Mouse (Mus musculus) adrenal gland, adult (tissue): Measurements from ENCODE around the gene Kctd12b.
"Not testable (repeated sequence)": the region's sequence is repeated elsewhere in the genome, so short reads cannot be mapped to it uniquely, and the experiment has no call there.

Experiments used
- DNase-seq, 2 experiments: peaks; one replicate each; pipeline ENCODE4 v3.0.0; 2022 to 2023; ENCODE audit warnings: low spot score in 1 of 2; ENCODE audit not compliant: inconsistent age in 2 of 2

Gene Kctd12b

DNA sequence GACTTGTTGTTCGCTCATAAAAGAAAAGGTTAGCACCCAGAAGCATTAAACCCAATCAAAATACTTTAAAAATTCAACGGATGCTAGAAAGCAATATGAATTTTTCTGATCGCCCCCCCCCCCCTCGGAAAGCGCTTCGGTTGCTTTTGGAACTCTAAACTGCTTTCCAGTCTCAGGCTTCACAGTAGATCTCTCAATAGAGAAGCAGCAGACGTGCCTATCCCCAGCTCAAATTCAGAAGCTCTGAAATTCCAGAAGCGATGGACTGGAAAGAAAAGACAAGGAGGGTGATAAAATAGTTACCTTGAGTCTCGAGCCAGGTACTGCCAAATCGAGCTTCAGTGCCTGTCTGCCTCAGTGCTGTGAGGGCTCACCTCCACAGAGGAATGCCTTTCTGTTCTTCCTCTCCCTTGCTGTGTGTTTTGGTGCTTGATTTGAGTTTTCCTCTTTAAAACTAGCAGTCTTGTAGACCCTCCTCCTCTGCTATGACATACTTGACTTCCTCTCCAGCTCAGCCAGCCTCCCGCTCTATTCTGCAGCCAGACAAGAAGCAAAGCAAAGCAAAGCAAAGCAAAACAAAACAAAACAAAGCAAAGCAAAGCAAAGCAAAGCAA, at the start of gene Kctd12b:
Gene Kctd12b, minus strand, starts transcription at position 610 of the 614 bp plus-strand sequence.
- DNase-seq, result peak; percentile 22 to 60

DNA sequence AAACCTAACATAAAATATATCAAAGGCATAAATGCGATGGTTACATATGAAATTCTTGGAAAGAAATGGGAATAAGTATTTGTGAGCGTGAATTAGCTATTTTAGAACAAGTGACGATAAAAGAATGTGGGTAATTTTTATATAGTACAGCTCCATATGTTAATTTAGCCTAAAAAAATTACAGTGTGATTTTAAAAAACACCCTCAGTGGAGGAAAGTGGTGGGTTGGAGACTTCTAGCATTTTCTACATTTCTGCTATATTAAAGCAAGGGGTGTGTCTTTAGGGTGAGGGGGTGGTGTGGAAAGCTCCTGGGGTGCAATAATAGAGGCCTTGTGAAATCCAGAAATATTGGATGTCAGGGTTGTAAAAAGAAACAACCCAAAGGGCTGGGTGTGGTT, 46.3 kb upstream of the Kctd12b start:
- DNase-seq, result no peak

DNA sequence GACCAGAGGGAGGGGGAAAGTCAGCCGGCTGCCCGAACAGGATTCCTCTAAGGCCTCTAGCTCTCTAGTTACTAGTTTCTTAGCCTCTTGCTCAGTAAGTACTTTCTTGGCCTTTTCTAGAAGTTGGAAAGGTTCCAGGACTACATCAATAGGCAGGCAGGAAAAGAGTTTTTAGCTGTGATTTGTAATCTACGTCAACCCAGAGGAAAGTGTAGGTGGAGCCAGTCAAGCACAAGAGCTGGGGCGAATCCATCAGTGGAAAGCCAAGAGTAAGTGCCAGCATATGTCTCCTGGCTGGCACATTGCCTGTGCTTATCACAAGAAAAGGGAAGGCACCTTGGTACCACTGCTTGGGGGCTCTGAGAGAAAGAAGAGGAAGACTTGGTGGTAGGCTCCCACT, 39.5 kb upstream of the Kctd12b start:
- peak in 1 of 2 experiments; percentile 54 for DNase-seq

DNA sequence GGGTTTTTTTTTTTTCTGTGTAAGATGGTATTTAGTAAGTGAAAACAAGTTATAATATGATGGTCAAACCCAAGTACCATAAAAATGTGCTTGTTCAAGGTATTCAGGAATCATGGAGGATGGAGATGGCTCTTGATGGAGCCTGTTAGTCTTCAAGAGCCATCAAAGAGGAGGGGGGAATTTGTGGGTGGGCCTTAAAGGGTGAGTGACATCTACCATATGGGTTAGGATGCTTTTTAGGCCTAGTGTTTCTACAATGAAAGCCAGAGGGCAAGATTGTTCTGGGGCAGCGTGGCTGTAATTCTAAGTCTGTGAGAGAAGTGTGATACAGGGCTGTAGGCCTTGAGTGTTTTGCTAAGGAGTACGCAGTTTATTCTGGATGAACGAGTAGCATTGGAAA, 28.2 kb upstream of the Kctd12b start:
- DNase-seq, result peak in 1 of 2 experiments; percentile 59

DNA sequence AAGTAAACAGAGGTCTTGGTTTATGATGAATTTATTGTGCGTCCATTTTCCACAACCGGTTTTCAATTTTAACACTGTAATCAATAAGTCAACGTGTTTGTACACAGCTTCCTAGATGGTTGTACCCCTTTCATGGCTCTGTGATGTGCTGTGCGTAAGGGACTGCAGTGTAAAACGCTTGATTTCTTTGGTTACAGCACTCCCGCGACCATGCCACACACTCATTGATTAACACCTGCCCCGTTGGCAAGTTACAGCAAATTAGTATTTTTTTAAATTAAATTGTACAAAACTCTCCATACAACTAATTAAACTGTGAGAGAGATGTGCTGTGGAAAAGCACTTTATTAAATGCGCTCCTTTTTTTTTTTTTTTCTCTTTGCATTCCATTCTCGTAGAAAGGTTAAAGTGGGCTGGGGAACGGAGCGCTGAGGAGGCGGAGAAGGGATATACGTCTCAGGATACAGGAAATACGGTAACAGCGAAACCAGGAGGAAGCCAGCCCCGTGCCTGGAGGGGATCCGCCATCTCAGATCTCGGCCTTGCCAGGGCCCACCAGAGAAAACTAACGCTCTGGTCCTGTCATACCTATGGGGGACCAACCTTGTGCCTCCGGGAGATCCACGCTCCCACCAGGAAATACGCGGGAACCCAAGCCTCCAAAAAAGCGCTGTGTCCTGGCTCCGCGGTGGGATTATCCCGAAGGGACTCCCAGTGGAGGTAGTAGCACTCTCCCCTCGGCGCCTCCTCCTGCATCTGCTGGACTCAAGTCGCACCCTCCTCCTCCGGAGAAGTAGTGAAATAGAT, 27.1 kb upstream of the Kctd12b start, which contains the start of gene Nbdy:
Gene Nbdy, plus strand, starts transcription at position 481 of the 807 bp plus-strand sequence.
- DNase-seq, result peak; percentile 67 to 89

DNA sequence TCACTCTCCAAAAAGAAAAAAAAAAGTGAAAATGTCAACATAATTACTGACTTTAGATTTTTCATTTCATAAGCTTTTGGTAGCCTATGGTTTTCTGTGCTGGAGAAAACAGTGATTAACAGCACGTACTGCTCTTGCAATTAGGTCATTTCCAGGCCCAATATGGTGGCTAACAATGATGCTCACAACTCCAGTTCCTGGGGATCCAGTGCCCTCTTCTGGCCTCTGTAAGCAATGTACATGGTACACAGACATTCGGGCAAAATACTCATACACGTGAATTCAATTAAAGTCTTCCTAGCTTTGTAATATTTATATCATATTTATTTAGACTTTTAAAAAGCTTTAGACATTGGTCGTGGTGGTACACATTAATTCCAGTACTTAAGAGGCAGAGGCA, 23.4 kb upstream of the Kctd12b start:
- DNase-seq, result peak in 1 of 2 experiments; percentile 39

DNA sequence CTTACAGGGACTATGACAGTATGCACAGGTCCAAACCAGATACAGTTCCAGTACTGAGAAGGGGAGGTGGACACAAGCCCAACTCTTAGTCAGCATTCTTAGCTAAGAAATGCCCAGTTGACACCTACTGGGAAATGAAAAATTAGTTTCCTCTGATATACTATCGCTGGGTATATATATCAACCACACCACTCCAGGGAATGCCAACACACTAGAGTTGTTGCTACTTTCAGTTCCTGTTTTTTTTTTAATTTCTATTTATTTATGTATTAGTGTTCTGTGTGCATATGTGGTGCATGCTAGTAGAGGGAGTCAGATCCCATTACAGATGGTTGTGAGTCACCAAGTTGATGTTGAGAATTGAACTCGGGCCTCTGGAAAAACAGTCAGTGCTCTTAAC, 20.5 kb upstream of the Kctd12b start:
- no peak for DNase-seq

DNA sequence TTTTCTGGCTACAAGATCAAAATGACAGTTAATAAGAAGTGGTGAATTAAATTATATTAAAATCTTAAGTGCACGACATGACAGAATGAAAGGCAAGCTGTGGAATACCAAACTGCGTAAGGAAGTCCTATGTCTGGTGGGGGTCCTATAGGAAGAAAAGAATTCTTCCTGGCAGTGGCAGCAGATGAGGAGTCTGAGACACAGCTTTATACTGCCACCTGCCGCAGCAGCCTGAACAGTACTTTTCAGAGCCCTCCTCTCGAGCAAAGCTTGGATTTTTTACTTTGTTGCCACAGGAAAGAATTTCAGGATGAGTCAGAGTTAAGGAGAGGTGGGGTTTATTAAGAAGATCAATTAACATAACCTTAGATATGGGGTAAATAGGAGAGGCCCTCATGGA, 11.5 kb upstream of the Kctd12b start:
- DNase-seq, result peak in 1 of 2 experiments; percentile 28

DNA sequence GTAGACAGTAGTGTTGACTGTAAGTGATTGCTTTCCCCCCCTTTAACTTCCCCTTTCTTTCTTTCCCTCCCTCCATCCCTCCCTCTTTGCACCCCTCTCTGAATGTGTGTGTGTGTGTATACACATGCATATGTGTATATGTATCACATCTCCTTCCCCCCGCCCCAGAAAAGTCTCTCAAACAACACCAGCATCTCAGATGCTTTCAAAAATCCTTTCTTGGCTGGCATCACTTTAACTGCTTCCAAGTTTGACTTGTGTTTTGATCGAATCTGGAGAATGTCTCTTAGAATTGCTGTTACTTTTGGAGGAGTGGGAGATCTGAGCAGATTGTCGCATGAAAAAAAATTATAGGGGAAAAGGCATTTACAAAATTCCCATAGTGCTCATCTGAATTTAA, 4.3 kb upstream of the Kctd12b start:
- DNase-seq, result no peak

DNA sequence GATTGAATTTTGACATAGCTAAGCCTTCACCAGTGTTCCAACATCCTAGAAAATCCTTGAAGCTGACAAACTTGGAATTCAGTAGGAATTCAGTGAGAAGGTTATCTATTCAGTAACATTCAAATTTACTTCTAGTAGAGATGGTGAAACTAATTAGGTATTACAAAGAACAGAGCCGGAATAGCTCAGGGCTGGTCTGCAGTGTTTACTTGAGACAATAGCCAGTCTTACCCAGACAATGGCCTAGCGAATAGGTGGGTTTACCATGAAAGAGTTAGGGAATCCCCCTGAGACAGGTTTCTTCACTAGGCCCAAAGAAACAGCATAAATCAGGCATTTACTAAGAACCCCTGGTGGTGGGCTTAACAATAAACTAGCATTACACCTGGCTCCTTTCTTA, 28.0 kb downstream of the Kctd12b start:
- not testable (repeated sequence) for DNase-seq

DNA sequence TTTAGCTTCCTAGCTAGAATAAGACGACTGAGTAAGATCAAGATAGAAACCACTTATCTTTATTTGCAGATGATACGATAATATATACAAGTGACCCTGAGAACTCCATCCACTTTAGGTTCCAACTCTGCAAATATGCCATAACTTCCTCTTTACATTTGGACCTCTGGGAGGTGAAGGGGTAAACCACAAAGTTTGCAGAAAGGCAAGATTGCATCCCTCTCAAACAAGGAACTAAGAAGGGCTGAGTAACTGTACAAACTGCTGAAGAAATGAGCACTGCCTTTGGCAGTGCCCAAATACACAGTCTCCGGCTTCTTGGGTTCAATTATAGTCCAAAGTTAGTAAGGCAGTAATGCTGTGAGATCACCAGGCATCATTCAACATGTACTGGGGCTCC, 31.3 kb downstream of the Kctd12b start:
- no peak for DNase-seq

DNA sequence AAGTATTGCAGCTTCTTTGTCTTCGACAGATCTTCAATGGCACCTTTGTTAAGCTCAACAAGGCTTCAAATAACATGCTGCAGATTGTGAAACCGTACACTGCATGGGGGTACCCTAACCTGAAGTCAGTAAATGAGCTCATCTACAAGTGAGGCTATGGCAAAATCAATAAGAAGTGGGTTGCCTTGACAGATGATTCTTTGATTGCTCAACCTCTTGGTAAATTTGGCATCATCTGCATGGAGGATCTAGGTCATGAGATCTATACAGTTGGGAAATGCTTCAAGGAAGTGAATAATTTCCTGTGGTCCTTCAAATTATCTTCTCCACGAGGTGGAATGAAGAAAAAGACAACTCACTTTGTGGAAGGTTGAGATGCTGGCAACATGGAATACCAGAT, 39.2 kb downstream of the Kctd12b start:
- no peak for DNase-seq

DNA sequence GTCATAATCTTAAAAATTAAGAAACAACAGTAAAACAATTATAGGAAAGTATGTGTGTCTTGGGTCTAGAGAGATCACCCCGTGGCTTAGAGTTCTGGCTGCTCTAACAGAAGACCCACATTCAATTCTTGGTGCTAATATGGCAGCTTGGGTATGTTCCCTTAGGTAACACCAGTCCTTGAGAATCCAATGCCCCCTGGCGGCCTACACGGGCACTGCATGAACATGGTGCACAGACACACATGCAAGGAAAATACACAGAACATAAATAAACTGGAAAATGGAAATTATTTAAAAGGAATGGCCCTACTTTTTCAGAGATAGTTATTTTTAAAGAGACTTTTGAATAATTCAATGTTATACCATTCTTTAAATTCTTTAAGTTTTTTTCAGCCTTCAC, 55.6 kb downstream of the Kctd12b start:
- peak in 1 of 2 experiments; percentile 21 for DNase-seq

DNA sequence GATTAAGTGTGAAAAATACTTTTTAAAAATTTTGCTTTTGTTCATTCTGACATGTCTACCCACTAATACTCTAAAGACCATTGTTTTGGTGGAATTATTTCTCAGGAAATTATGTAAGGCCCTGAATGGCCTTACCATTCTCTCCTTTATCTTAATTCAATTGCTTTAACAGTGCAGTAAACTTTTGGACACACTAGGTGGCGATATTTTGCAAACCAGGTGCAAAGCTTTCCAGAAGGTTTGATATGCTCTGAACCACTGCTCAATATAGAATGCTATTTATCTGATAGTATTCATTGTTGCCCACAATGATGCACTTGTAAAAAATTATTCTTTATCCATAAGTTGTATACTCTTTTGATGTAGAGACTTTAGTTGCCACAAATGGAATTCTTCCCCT, 59.9 kb downstream of the Kctd12b start:
- DNase-seq, result peak in 1 of 2 experiments; percentile 35
